Mouse (Mus musculus) heart, embryonic 16.5 days (tissue): ENCODE data around the gene Zkscan14. TPM values are rescaled to one million over a fixed set of nuclear protein-coding genes. Genes with fewer than 3 reads are reported as not detected.
A peak's percentile ranks its signal among the peaks of the same experiment; 100 is the strongest.
"Not testable (repeated sequence)": the region's sequence is repeated elsewhere in the genome, so short reads cannot be mapped to it uniquely, and the experiment has no call there.

Experiments used
- ATAC-seq: fragments of 200-750 bp; cut with Nextera tagmentation; replicated peaks from 2 replicates; pipeline ENCODE4 v1.8.0; 2017; ENCODE audit warnings: moderate number of reproducible peaks; ENCODE audit not compliant: insufficient read depth, low FRiP score; ENCODE audit errors: extremely low read depth
- H3K27ac ChIP-seq: fragments of 300-500 bp; sonication (generic); 2 replicates; pipeline ENCODE4 v1.5.1; 2014; ENCODE audit warnings: mild to moderate bottlenecking, low read length, control low read depth, moderate library complexity
- H3K27me3 ChIP-seq: fragments of 300-500 bp; sonication (generic); 2 replicates; pipeline ENCODE4 v1.6.1; 2014; ENCODE audit warnings: low read length, mixed read lengths; ENCODE audit not compliant: control insufficient read depth, insufficient read depth
- H3K36me3 ChIP-seq: fragments of 300-500 bp; sonication (generic); 2 replicates; pipeline ENCODE4 v1.6.1; 2014; ENCODE audit not compliant: control insufficient read depth, insufficient read depth
- H3K4me1 ChIP-seq: fragments of 300-500 bp; sonication (generic); 2 replicates; pipeline ENCODE4 v1.6.1; 2014; ENCODE audit warnings: low read length, mixed read lengths; ENCODE audit not compliant: control insufficient read depth, insufficient read depth
- H3K4me2 ChIP-seq: fragments of 300-500 bp; sonication (generic); 2 replicates; pipeline ENCODE4 v1.6.1; 2014; ENCODE audit warnings: low read depth, mild to moderate bottlenecking, control low read depth, low read length
- H3K4me3 ChIP-seq: fragments of 300-500 bp; sonication (generic); 2 replicates; pipeline ENCODE4 v1.5.1; 2014; ENCODE audit warnings: mild to moderate bottlenecking, control low read depth, low read length
- H3K9ac ChIP-seq: fragments of 300-500 bp; sonication (generic); 2 replicates; pipeline ENCODE4 v1.6.1; 2014; ENCODE audit warnings: low read length, control low read depth
- H3K9me3 ChIP-seq: fragments of 300-500 bp; sonication (generic); replicated peaks from 2 replicates; pipeline ENCODE4 v1.6.1; 2016; ENCODE audit warnings: low read length; ENCODE audit not compliant: control insufficient read depth
- WGBS: fragments of 180-500 bp; shearing (Covaris S2); extraction: QIAGEN DNeasy Blood & Tissue Kit; methylation state at CpG from one replicate; pipeline ENCODE4 v1.1.7; 2014; 5-methylcytosine and 5-hydroxymethylcytosine counted together
- polyA plus RNA-seq: library from polyadenylated mRNA; unstranded; fragments of >200 nt; fragmentation: Nextera tagmentation; extraction: Ambion mirVana; gene quantifications from 2 replicates; pipeline ENCODE4 v1.2.1, GENCODE M21; 2015

The Zkscan14 gene
- 7.0 and 8.0 TPM in 2 replicates for polyA plus RNA-seq

DNA sequence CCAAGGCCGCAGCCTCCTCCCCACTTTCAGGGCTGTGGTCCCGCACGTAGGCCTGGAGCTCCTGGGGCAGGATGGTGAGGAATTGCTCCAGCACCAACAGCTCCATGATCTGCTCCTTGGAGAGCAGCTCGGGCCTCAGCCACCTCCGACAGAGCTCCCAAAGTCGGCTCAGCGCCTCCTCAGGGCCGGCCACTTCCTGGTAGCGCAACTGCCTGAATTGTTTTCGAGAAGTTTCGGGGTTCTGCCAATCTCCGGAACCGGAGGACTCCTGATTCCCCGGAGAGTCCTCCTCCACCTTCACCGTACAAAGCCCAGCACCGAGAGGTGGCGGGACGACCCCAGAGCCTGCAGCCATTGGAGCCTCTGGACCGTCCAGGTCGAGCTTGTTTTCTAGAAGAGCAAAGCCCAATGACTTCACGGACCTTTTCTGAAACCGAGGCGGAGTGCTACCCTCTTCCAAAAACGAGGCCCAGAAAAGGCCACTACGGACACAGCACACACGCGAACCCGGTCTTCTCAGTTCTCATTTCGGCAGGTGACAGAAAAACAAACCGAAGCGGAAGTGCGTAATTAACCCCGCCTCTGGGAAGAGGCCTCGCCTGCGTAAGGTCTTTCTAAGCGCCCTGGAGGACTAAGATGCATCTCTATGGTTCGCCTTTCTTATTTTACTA, at the start of gene Zkscan14:
TSS of gene Zkscan14 (minus strand) at position 548 of the 671 bp plus-strand sequence.
- peak within 1 kb of the TSS; percentile 91 for H3K4me2 ChIP-seq
- H3K4me1 ChIP-seq = peaks cover 22% of the 10 kb centered on the region
- WGBS = under 1% methylated on average over 37 of the region's 37 CpGs
- peak within 1 kb of the TSS; percentile 96 for H3K4me3 ChIP-seq
- ATAC-seq = no peak
- H3K27ac ChIP-seq = peak within 1 kb of the TSS; percentile 80
- peaks cover 8% of the 10 kb centered on the region; the same call in 1 of the 2 replicates for H3K36me3 ChIP-seq
- peak within 1 kb of the TSS; percentile 85 for H3K9ac ChIP-seq
- H3K9me3 ChIP-seq = no peaks in the 10 kb centered on the region
- H3K27me3 ChIP-seq = no peaks in the 10 kb centered on the region

GRCm38 (mm10) chr5:145249520-145249919, 47.9 kb upstream of the Zkscan14 start:
- H3K4me1 ChIP-seq = no peaks in the 10 kb centered on the region
- peaks cover 48% of the 10 kb centered on the region for H3K36me3 ChIP-seq
- ATAC-seq = no peak
- no peak overlapping the region for H3K4me3 ChIP-seq
- H3K27me3 ChIP-seq = no peaks in the 10 kb centered on the region
- no peaks in the 10 kb centered on the region for H3K9me3 ChIP-seq
- 92% methylated on average over 3 of the region's 3 CpGs for WGBS
- H3K27ac ChIP-seq = no peak overlapping the region
- no peak overlapping the region for H3K9ac ChIP-seq
- H3K4me2 ChIP-seq = no peak overlapping the region

GRCm38 (mm10) chr5:145234636-145235035, 33.0 kb upstream of the Zkscan14 start:
- no peaks in the 10 kb centered on the region for H3K9me3 ChIP-seq
- H3K9ac ChIP-seq = no peak overlapping the region
- peaks cover 19% of the 10 kb centered on the region for H3K4me1 ChIP-seq
- no peak overlapping the region for H3K4me3 ChIP-seq
- no peaks in the 10 kb centered on the region for H3K27me3 ChIP-seq
- H3K27ac ChIP-seq = no peak overlapping the region
- no peak for ATAC-seq
- H3K4me2 ChIP-seq = no peak overlapping the region
- peaks cover 48% of the 10 kb centered on the region for H3K36me3 ChIP-seq

GRCm38 (mm10) chr5:145231893-145232411, 30.3 kb upstream of the Zkscan14 start:
- Histone ChIP-seq H3K27ac (peak overlapping the region; percentile 98), H3K9ac (peak overlapping the region; percentile 100), H3K36me3 (peaks cover 29% of the 10 kb centered on the region), H3K9me3 (no peaks in the 10 kb centered on the region), H3K4me2 (peak overlapping the region; percentile 84), H3K27me3 (no peaks in the 10 kb centered on the region), H3K4me3 (peak overlapping the region; percentile 100), H3K4me1 (peaks cover 14% of the 10 kb centered on the region)
- 0% methylated on average over 42 of the region's 49 CpGs for WGBS
- peak; percentile 35 for ATAC-seq

GRCm38 (mm10) chr5:145231367-145231871, 29.8 kb upstream of the Zkscan14 start, which contains the start of gene Zfp655:
TSS of gene Zfp655 (plus strand) at chr5:145231715.
- WGBS = under 1% methylated on average over 41 of the region's 42 CpGs
- H3K4me3 ChIP-seq = peak within 1 kb of the TSS; percentile 100

GRCm38 (mm10) chr5:145230641-145231040, 29.0 kb upstream of the Zkscan14 start:
- Histone ChIP-seq H3K9me3 (no peaks in the 10 kb centered on the region), H3K4me3 (peak overlapping the region; percentile 100), H3K4me2 (peak overlapping the region; percentile 88), H3K4me1 (peaks cover 14% of the 10 kb centered on the region), H3K36me3 (peaks cover 24% of the 10 kb centered on the region), H3K27me3 (no peaks in the 10 kb centered on the region), H3K27ac (peak overlapping the region; percentile 98), H3K9ac (peak overlapping the region; percentile 100)
- ATAC-seq = no peak
- WGBS = 90% methylated on average over 4 of the region's 4 CpGs

More at GRCm38 (mm10) chr5:145231367-145231871, 29.8 kb upstream of the Zkscan14 start, which contains the start of gene Zfp655:
- Histone ChIP-seq H3K4me2 (peak within 1 kb of the TSS; percentile 88), H3K27ac (peak within 1 kb of the TSS; percentile 98), H3K27me3 (no peaks in the 10 kb centered on the region), H3K4me1 (peaks cover 14% of the 10 kb centered on the region), H3K9ac (peak within 1 kb of the TSS; percentile 100), H3K36me3 (peaks cover 28% of the 10 kb centered on the region), H3K9me3 (no peaks in the 10 kb centered on the region)
- peak; percentile 98 for ATAC-seq

DNA sequence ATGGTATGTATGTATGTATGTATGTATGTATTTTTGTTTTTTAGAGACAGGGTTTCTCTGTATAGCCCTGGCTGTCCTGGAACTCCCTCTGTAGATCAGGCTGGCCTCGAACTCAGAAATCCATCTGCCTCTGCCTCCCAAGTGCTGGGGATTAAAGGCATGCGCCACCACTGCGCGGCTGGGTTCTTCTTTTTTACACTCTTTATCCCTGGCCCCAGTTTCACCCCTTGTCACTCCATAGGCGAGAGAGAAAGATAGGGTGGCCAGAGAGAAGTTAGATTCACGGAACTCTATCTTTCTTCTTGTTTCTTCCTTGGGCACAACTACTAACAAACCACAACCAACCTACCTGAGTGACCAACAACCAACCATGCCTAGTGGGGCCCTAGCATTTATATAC, 27.6 kb upstream of the Zkscan14 start:
- not testable (repeated sequence) for H3K4me3 ChIP-seq, H3K9ac ChIP-seq, H3K27ac ChIP-seq, H3K27me3 ChIP-seq, ATAC-seq, H3K9me3 ChIP-seq, H3K4me2 ChIP-seq
- peaks cover 10% of the 10 kb centered on the region for H3K36me3 ChIP-seq
- peaks cover 14% of the 10 kb centered on the region for H3K4me1 ChIP-seq
- WGBS = 69% methylated on average over 6 of the region's 6 CpGs

- no peaks in the 10 kb centered on the region for H3K27me3 ChIP-seq
- no peak overlapping the region for H3K27ac ChIP-seq
- no peak overlapping the region for H3K9ac ChIP-seq
- H3K4me3 ChIP-seq = no peak overlapping the region
- WGBS = 53% methylated on average over 2 of the region's 2 CpGs
- H3K4me2 ChIP-seq = no peak overlapping the region
- H3K36me3 ChIP-seq = peaks cover 7% of the 10 kb centered on the region
- ATAC-seq = no peak
- H3K9me3 ChIP-seq = no peaks in the 10 kb centered on the region
- H3K4me1 ChIP-seq = 0 out of 2 replicates have a peak, but pooled peaks cover 6% of the 10 kb centered on the region
Measured at GRCm38 (mm10) chr5:145226453-145226852, 24.8 kb upstream of the Zkscan14 start.

GRCm38 (mm10) chr5:145223395-145223794, 21.7 kb upstream of the Zkscan14 start:
- Histone ChIP-seq H3K27ac (no peak overlapping the region), H3K27me3 (no peaks in the 10 kb centered on the region), H3K9me3 (no peaks in the 10 kb centered on the region), H3K4me2 (no peak overlapping the region), H3K4me1 (no peaks in the 10 kb centered on the region), H3K36me3 (peaks cover 30% of the 10 kb centered on the region), H3K4me3 (no peak overlapping the region), H3K9ac (no peak overlapping the region)
- WGBS = 80% methylated on average over 12 of the region's 12 CpGs
- ATAC-seq = no peak
